Mouse (Mus musculus) erythroblast, adult 5-6 weeks (primary cell): Measurements from ENCODE around the gene Sult2a3. TPM values are rescaled to one million over a fixed set of nuclear protein-coding genes. Genes with fewer than 3 reads are reported as not detected.
"Not testable (repeated sequence)": the region's sequence is repeated elsewhere in the genome, so short reads cannot be mapped to it uniquely, and the experiment has no call there.

Experiments used
- ATAC-seq: replicated peaks from 2 replicates; pipeline ENCODE4 v1.8.0; 2016; ENCODE audit warnings: moderate number of reproducible peaks, mild to moderate bottlenecking, moderate TSS enrichment, inconsistent platforms; ENCODE audit not compliant: poor library complexity, low FRiP score, severe bottlenecking
- total RNA-seq, 2 experiments: library from RNA; stranded (forward) in 1 of 2; stranded (reverse) in 1 of 2; fragments of 150-400 nt in 1 of 2; fragments of 200-764, 138-1000 nt in 1 of 2; gene quantifications; 2 replicates each; pipeline versions ENCODE4 v1.2.3 to v1.2.4; 2015 to 2017; ENCODE audit warnings: low replicate concordance in 2 of 2

Sult2a3 gene
- total RNA-seq (2015; ENCODE audit: low replicate concordance), result not detected in 2 replicates
- not detected in 2 replicates for total RNA-seq (2017; ENCODE audit: low replicate concordance)

DNA sequence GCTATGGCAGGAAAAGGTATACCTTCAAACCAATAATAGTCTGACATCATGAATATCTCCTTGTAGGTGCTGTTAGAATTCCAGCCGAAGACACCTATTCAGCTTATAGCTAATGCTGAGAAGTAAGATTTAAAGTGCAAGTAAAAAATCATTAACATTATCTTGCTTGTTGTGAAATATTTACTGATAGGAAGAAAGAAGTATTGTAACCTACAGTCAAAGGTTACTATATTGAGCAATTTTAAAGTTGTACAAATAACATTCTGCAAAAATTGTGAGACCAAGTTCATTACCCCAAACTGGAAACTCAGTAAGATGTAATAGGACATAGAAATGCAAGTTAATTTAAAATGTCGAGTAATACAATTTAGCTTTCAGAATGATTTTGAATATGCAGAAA lies at the start of gene Sult2a3:
TSS of gene Sult2a3 (minus strand) at position 101 of the 400 bp plus-strand sequence.
- no peak for ATAC-seq

DNA sequence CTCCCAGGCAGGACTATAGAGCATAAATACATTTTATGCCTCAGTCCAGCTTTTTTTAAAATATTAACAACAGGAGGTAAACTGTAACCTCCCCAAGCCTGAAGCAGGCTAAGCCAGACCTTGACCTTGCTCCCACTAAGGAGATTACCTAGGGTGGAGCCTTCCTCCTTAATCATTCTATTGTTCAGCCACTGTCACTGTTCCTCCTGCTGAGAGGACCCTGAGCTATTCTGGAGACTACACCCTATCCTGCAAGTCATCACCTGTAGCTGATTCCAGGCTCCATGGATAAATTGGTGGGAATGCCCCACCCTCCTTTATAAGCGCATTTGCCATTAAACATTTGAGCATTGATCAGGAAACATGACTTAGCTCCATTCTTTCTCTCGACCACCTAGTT lies 2.4 kb downstream of the Sult2a3 start:
- no peak for ATAC-seq

DNA sequence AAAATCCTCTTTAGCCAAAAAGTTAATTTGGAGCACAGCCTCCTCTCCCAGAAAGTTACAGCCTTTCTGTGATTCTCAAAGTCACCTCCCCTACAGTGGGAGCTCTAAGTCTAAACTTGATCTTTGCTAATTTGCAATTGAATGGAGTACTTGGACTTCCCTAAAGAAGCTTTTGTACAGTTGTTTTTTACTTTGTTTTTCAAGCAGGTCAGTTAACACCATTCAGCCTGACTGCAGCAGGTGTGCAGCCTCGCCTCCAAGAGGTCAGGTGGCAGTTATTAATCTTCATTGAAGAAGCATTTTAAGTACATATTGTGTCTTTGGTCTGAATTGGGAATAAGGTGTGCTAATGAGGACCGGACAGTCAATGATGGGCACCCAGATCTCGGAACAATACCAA lies 3.0 kb downstream of the Sult2a3 start:
- not testable (repeated sequence) for ATAC-seq

DNA sequence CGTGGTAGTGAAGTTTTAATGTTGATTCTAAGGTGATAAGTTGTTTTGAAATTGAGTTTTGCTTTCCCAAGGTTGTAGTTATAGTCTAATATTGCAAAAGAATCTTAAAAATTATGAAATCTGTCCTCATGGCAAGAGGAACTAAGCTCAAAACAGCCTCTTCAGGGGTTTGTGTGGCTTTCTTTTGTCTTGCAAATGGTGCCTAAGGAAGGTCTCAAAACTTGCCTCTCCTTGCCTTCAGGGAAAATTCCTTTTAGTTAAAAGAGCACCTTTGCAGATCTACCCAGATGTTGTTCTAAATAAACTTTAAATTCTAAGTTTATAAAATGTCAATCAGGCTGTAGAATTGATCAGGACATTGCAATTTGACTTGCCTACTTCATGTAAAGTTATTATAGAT lies 6.1 kb downstream of the Sult2a3 start:
- ATAC-seq, result no peak

DNA sequence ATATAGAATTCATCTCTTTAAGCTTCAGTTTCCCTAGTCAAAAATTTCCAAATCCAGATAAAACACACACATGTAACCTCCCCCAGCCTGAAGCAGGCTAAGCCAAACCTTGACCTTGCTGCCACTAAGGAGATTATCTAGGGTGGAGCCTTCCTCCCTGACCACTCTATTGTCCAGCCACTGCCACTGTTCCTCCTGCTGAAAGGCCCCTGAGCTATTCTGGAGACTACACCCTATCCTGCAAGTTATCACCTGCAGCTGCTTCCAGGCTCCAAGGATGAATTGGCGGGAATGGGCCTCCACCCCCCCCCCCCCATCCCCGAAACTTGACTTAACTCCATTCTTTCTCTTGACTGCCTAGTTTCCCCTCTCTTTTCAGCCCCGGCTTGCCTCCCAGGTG lies 8.4 kb downstream of the Sult2a3 start:
- not testable (repeated sequence) for ATAC-seq

DNA sequence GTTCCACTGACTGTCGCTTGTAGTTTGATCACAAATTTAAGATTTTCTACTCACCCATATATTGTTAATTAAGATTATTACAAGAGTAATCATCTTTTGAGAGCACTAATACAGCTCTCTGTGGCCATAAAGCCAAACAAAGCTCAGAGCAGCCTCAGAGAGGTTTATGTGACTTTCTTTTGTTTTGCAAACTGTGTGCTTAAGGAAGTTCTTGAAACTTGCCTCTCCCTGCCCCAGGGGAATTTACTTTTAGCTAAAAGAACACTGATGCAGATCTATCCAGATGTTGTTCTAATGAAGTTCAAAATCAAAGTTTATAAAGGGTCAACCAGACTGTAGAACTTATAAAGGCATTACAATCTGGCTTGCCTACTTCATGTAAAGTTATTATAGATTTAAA lies 75.0 kb downstream of the Sult2a3 start:
- not testable (repeated sequence) for ATAC-seq

DNA sequence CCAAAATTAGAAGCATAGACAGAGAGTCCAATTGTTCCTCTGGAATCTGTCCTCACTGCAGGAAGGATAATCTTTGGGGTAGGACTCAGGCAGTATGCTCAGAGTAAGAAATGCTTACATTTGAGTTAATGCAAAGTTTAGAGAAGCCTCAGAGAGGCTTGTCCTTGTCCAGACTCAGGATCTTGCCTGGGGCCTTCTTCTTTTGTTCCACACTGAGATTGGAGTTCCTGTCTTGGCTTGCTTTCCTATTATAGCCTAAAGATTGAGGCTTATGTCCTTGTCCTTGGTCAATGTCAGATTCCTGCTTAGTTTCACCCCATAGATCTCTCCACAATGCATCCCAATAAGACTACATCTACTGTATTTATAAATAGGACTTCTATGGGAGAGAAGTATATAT lies 92.0 kb downstream of the Sult2a3 start:
- ATAC-seq, result not testable (repeated sequence)

Other genes with a start within 250 kb of the Sult2a3 start
- gene Sult2a4, start 133.4 kb downstream of the Sult2a3 start, total RNA-seq (2015; ENCODE audit: low replicate concordance), result not detected in 2 replicates
- gene Sult2a4, start 133.4 kb downstream of the Sult2a3 start, total RNA-seq (2017; ENCODE audit: low replicate concordance), result not detected in 2 replicates
- not detected in 2 replicates for gene Sult2a6, start 131.8 kb upstream of the Sult2a3 start, total RNA-seq (2015; ENCODE audit: low replicate concordance)
- gene Sult2a6, start 131.8 kb upstream of the Sult2a3 start, total RNA-seq (2017; ENCODE audit: low replicate concordance), result not detected in 2 replicates
- not detected in 2 replicates for gene Obox8, start 210.5 kb upstream of the Sult2a3 start, total RNA-seq (2015; ENCODE audit: low replicate concordance)
- not detected in 2 replicates for gene Obox8, start 210.5 kb upstream of the Sult2a3 start, total RNA-seq (2017; ENCODE audit: low replicate concordance)